Mouse (Mus musculus): ENCODE data around the gene Ptprd.

DNA sequence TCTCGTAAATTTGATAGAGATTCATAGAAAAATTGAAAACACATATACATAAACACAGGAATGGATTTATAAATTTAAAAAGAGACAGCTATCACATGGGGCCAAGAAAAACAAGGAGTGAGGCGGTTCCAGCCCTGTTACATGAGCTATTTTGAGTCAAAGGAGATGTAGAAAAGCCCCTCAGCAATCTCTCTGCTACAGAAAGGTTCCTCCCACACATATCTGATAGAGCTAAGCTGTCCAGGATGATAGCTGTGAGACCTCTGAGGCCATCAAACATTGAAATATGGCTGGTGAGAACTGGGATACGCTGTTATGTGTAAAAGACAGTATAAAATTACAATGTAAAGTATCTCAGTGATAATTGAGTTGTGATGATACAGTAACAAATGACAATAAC, 2138.5 kb downstream of the Ptprd start:
- TF ChIP-seq CTCF (IDR thresholded peaks at IDR 0.05), result no peak
- TF ChIP-seq EP300 (IDR thresholded peaks at IDR 0.05), result no peak

Measured in lung, postnatal 0 days (tissue).